Mouse (Mus musculus) lung, postnatal 0 days (tissue): ENCODE data around the gene Ptpro. TPM values are rescaled to one million over a fixed set of nuclear protein-coding genes. Genes with fewer than 3 reads are reported as not detected.
A peak's percentile ranks its signal among the peaks of the same experiment; 100 is the strongest.

Source experiments
- ATAC-seq: fragments of 200-750 bp; cut with Nextera tagmentation; 2 replicates; pipeline ENCODE4 v1.8.0; 2017; ENCODE audit warnings: moderate library complexity
- DNase-seq: peaks from one replicate; pipeline ENCODE4 v3.0.0-alpha.2; 2016; ENCODE audit warnings: low spot score
- H3K27ac ChIP-seq: fragments of 300-500 bp; sonication (generic); 2 replicates; pipeline ENCODE4 v1.5.1; 2014; ENCODE audit warnings: antibody characterized with exemption, mild to moderate bottlenecking, low read length, mixed read lengths
- H3K27me3 ChIP-seq: fragments of 300-500 bp; sonication (generic); replicated peaks from 2 replicates; pipeline ENCODE4 v1.6.1; 2014; ENCODE audit warnings: low read length, mixed read lengths; ENCODE audit not compliant: insufficient read depth
- H3K36me3 ChIP-seq: fragments of 300-500 bp; sonication (generic); 2 replicates; pipeline ENCODE4 v1.6.1; 2014; ENCODE audit warnings: low read length, mixed read lengths; ENCODE audit not compliant: insufficient read depth
- H3K4me1 ChIP-seq: fragments of 300-500 bp; sonication (generic); 2 replicates; pipeline ENCODE4 v1.6.1; 2014; ENCODE audit warnings: antibody characterized with exemption, low read depth, low read length, mixed read lengths; ENCODE audit not compliant: insufficient read depth
- H3K4me2 ChIP-seq: fragments of 300-500 bp; sonication (generic); replicated peaks from 2 replicates; pipeline ENCODE4 v1.6.1; 2014; ENCODE audit warnings: low read depth, mild to moderate bottlenecking, low read length, moderate library complexity, mixed read lengths
- H3K4me3 ChIP-seq: fragments of 300-500 bp; sonication (generic); 2 replicates; pipeline ENCODE4 v1.5.1; 2014; ENCODE audit warnings: low read depth, low read length
- H3K9ac ChIP-seq: fragments of 300-500 bp; sonication (generic); replicated peaks from 2 replicates; pipeline ENCODE4 v1.6.1; 2014; ENCODE audit warnings: low read depth, mild to moderate bottlenecking
- H3K9me3 ChIP-seq: fragments of 300-500 bp; sonication (generic); 2 replicates; pipeline ENCODE4 v1.6.1; 2016; ENCODE audit warnings: low read length, mixed read lengths
- CTCF ChIP-seq: IDR thresholded peaks from 2 replicates; pipeline ENCODE4 v1.5.1; 2016; ENCODE audit warnings: antibody characterized with exemption, mild to moderate bottlenecking
- EP300 ChIP-seq: IDR thresholded peaks from 2 replicates; pipeline ENCODE4 v1.6.1; 2016; ENCODE audit warnings: antibody characterized with exemption, mild to moderate bottlenecking, control low read depth
- WGBS: fragments of 180-500 bp; shearing (Covaris S2); extraction: QIAGEN DNeasy Blood & Tissue Kit; methylation state at CpG from one replicate; pipeline ENCODE4 v1.1.7; 2014; 5-methylcytosine and 5-hydroxymethylcytosine counted together
- polyA plus RNA-seq: library from polyadenylated mRNA; unstranded; fragments of >200 nt; fragmentation: Nextera tagmentation; extraction: Ambion mirVana; gene quantifications from 2 replicates; pipeline ENCODE4 v1.2.1, GENCODE M21; 2015

The Ptpro gene
- 1.3 and 1.6 TPM in 2 replicates for polyA plus RNA-seq

- WGBS = 2% methylated on average over 53 of the region's 53 CpGs
- peak; percentile 6 for DNase-seq
- H3K4me3 ChIP-seq = peak within 1 kb of the TSS; percentile 17; the same call in 1 of the 2 replicates
- H3K9ac ChIP-seq = no peak within 1 kb of the TSS
- peaks cover 8% of the 10 kb centered on the region; the same call in 1 of the 2 replicates for H3K27me3 ChIP-seq
- no peaks in the 10 kb centered on the region; the same call in 1 of the 2 replicates for H3K4me1 ChIP-seq
- H3K4me2 ChIP-seq = peak within 1 kb of the TSS; percentile 52
- H3K27ac ChIP-seq = no peak within 1 kb of the TSS
- no peak for TF ChIP-seq CTCF
- no peak for TF ChIP-seq EP300
- H3K36me3 ChIP-seq = no peaks in the 10 kb centered on the region
- H3K9me3 ChIP-seq = no peaks in the 10 kb centered on the region
- no peak for ATAC-seq
Observed at GRCm38 (mm10) chr6:137252194-137252886, at the start of gene Ptpro. Gene Ptpro (plus strand): TSS chr6:137252319.

DNA sequence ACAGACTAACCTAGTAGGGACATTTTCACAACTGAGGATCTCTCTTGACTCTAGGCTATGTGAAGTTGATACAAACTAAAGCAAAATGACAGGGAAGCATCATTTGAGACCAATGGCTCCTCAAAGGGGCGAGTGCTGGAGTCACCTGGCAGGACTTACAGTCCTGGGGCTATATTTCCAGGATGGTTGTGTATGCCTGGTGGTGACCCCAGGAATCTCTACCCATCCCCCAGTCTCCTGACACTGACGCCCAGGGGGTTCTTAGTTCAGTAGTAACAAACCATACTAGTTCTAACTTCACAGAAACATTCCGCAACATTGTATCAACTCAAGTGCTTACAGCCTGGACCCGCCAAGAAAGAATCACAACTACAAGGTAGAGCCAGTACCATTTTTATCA, 49.5 kb upstream of the Ptpro start:
- Histone ChIP-seq H3K4me2 (no peak overlapping the region), H3K4me3 (no peak overlapping the region), H3K4me1 (no peaks in the 10 kb centered on the region), H3K27ac (no peak overlapping the region), H3K36me3 (no peaks in the 10 kb centered on the region), H3K27me3 (no peaks in the 10 kb centered on the region), H3K9ac (no peak overlapping the region), H3K9me3 (no peaks in the 10 kb centered on the region)
- WGBS = 83% methylated on average over 4 of the region's 4 CpGs
- DNase-seq (no peak), ATAC-seq (no peak)
- TF ChIP-seq CTCF (no peak), EP300 (no peak)

DNA sequence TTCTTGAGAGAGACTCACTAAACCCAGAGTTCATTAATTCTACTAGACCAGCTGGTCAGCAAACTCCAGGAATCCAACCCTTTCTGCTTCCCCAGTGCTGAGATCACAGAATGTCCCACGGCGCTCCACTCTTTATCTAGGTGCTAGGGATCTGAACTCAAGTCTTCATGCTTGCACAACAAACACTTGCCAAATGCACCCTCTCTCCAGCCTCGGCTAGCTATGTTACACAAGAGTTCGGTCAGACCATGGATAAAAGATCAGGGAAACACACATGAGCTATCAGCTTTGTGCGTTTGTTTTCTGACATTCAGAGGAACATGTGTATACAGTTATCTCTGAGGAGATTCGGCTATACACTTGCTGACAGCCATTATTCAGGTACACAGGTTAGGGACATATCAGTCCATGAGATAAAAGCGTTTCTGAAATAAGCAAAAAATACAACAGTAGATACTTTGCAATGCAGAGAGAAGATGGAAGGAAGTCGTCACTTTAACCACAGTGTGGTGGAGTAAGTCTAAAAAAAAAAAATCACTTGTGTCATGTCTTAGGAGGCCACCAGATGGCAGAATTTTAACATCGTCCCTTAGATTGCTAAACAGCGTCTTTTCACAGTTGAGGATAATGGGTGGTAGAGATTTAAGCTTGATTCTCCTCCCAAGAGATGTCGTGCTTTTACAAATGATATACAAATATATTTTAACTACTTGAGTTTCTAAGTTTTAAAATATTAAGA, 46.3 kb upstream of the Ptpro start:
- no peaks in the 10 kb centered on the region for H3K4me1 ChIP-seq
- 48% methylated on average over 11 of the region's 11 CpGs for WGBS
- no peak overlapping the region for H3K27ac ChIP-seq
- H3K9ac ChIP-seq = no peak overlapping the region
- H3K27me3 ChIP-seq = no peaks in the 10 kb centered on the region
- peak; percentile 65 for DNase-seq
- H3K36me3 ChIP-seq = no peaks in the 10 kb centered on the region
- H3K4me2 ChIP-seq = no peak overlapping the region
- no peaks in the 10 kb centered on the region for H3K9me3 ChIP-seq
- no peak for ATAC-seq
- H3K4me3 ChIP-seq = no peak overlapping the region
- TF ChIP-seq CTCF (peak; percentile 71), EP300 (no peak)

DNA sequence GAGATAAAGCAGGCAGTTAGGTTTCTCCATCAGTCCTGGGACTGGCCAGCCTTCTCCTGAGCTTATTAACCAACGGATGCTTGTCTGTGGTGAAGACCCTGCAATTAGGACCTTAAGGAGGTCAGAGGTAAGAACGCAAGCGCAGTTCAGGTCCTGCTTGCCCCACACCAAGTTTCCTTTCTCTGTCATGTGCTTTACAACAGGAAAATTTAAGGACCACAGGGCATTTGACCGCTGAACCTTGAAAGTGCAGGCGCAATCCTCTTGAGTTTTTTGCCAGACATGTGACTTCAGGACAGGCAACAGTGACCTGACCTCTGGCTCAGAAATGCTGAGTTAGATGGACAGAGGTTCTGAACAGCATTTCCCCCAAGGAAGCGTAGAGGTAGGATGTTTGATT, 45.0 kb upstream of the Ptpro start:
- no peak for TF ChIP-seq EP300
- no peak for TF ChIP-seq CTCF
- no peaks in the 10 kb centered on the region for H3K9me3 ChIP-seq
- no peak overlapping the region for H3K27ac ChIP-seq
- DNase-seq = no peak
- H3K4me3 ChIP-seq = no peak overlapping the region
- no peak for ATAC-seq
- no peak overlapping the region for H3K4me2 ChIP-seq
- 91% methylated on average over 6 of the region's 6 CpGs for WGBS
- H3K27me3 ChIP-seq = no peaks in the 10 kb centered on the region
- H3K9ac ChIP-seq = no peak overlapping the region
- no peaks in the 10 kb centered on the region for H3K4me1 ChIP-seq
- no peaks in the 10 kb centered on the region for H3K36me3 ChIP-seq

DNA sequence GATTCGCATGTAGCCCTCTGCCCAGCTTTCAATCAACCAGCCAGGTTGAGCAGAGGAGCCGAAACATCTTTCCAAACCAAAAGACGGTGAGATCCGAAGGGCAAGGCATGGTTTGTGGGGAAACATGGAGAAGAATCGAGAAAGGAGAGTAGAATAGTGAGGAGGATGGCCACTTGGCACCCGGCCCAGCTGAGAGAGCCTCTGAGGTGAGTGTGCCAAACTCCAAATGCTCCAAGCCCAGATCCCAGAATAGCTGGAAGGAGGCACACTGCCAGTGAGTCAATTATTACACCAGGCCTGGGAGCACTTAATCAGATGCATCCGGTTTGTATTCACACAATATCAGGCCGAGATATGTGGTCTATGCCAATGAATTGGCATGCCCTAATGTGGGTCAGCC, 42.1 kb upstream of the Ptpro start:
- no peak overlapping the region for H3K4me3 ChIP-seq
- no peak overlapping the region for H3K4me2 ChIP-seq
- 52% methylated on average over 8 of the region's 8 CpGs for WGBS
- H3K27ac ChIP-seq = no peak overlapping the region
- H3K9ac ChIP-seq = no peak overlapping the region
- no peak for TF ChIP-seq EP300
- no peak for TF ChIP-seq CTCF
- ATAC-seq (no peak; the same call in 1 of the 2 replicates), DNase-seq (peak; percentile 9)
- no peaks in the 10 kb centered on the region for H3K9me3 ChIP-seq
- H3K27me3 ChIP-seq = no peaks in the 10 kb centered on the region
- H3K36me3 ChIP-seq = no peaks in the 10 kb centered on the region
- no peaks in the 10 kb centered on the region for H3K4me1 ChIP-seq

- DNase-seq (no peak), ATAC-seq (no peak)
- H3K4me3 ChIP-seq = no peak overlapping the region
- no peaks in the 10 kb centered on the region for H3K9me3 ChIP-seq
- no peaks in the 10 kb centered on the region for H3K4me1 ChIP-seq
- no peak overlapping the region for H3K27ac ChIP-seq
- no peak overlapping the region for H3K9ac ChIP-seq
- no peak for TF ChIP-seq CTCF
- no peak for TF ChIP-seq EP300
- no peak overlapping the region for H3K4me2 ChIP-seq
- H3K27me3 ChIP-seq = no peaks in the 10 kb centered on the region
- H3K36me3 ChIP-seq = no peaks in the 10 kb centered on the region
- WGBS = 86% methylated on average over 10 of the region's 10 CpGs
Observed at GRCm38 (mm10) chr6:137210991-137211390, 41.1 kb upstream of the Ptpro start.
